Mouse (Mus musculus) MEL (cell line): ENCODE results near the gene Stc2. TPM values are rescaled to one million over a fixed set of nuclear protein-coding genes. Genes with fewer than 3 reads are reported as not detected.

Experiments
- DNase-seq: peaks from one replicate; pipeline ENCODE4 v3.0.0; 2011; ENCODE audit warnings: low read depth, low spot score
- H3K27ac ChIP-seq: 2 replicates; pipeline ENCODE4 v1.5.1; 2012; ENCODE audit warnings: low read depth, mild to moderate bottlenecking, control low read depth, low read length, moderate library complexity; ENCODE audit not compliant: control insufficient read depth
- H3K27me3 ChIP-seq, 2 experiments: fragments of 150-350 bp in 1 of 2; sonication (generic) in 1 of 2; 2 replicates each; pipeline ENCODE4 v1.6.1; 2012; ENCODE audit warnings: low read length in 2 of 2, mild to moderate bottlenecking in 2 of 2, improper control_type of control experiment in 1 of 2, moderate library complexity in 1 of 2; ENCODE audit not compliant: insufficient read depth in 2 of 2, control insufficient read depth in 1 of 2
- H3K36me3 ChIP-seq, 2 experiments: 2 replicates each; pipeline ENCODE4 v1.6.1; 2012 to 2014; ENCODE audit warnings: low read length in 2 of 2, improper control_type of control experiment in 1 of 2, inconsistent platforms in 1 of 2, mild to moderate bottlenecking in 1 of 2; ENCODE audit not compliant: insufficient read depth in 2 of 2, control insufficient read depth in 1 of 2
- H3K4me1 ChIP-seq, 2 experiments: fragments of 150-350 bp in 1 of 2; sonication (generic) in 1 of 2; 2 replicates each; pipeline ENCODE4 v1.6.1; 2012; ENCODE audit warnings: low read length in 2 of 2, improper control_type of control experiment in 1 of 2, mild to moderate bottlenecking in 1 of 2; ENCODE audit not compliant: insufficient read depth in 2 of 2, control insufficient read depth in 1 of 2
- H3K4me3 ChIP-seq, 2 experiments: fragments of 150-350 bp in 1 of 2; sonication (generic) in 1 of 2; 2 replicates each; pipeline ENCODE4 v1.5.1; 2012; ENCODE audit warnings: low read depth in 2 of 2, low read length in 2 of 2, mild to moderate bottlenecking in 2 of 2, moderate library complexity in 2 of 2, control low read depth in 1 of 2, improper control_type of control experiment in 1 of 2; ENCODE audit not compliant: control insufficient read depth in 1 of 2, insufficient read depth in 1 of 2
- H3K79me2 ChIP-seq: 2 replicates; pipeline ENCODE4 v1.6.1; 2012; ENCODE audit warnings: mild to moderate bottlenecking, low read length, moderate library complexity; ENCODE audit not compliant: control insufficient read depth, poor library complexity, insufficient read depth
- H3K9ac ChIP-seq: 2 replicates; pipeline ENCODE4 v1.6.1; 2012; ENCODE audit warnings: low read depth, mild to moderate bottlenecking, control low read depth, low read length, moderate library complexity; ENCODE audit not compliant: control insufficient read depth, poor library complexity, severe bottlenecking
- H3K9me3 ChIP-seq: fragments of 150-350 bp; sonication (generic); replicated peaks from 2 replicates; pipeline ENCODE4 v1.6.1; 2012; ENCODE audit warnings: mild to moderate bottlenecking, low read length, improper control_type of control experiment, moderate library complexity; ENCODE audit not compliant: insufficient read depth
- GATA1 ChIP-seq: IDR thresholded peaks from 2 replicates; pipeline ENCODE4 v1.6.1; 2011; ENCODE audit warnings: low read depth, low read length, improper control_type of control experiment
- HCFC1 ChIP-seq: IDR thresholded peaks from 2 replicates; pipeline ENCODE4 v1.6.1; 2012; ENCODE audit warnings: low read depth, mild to moderate bottlenecking, inconsistent platforms, low read length, improper control_type of control experiment, moderate library complexity
- MAFK ChIP-seq: IDR thresholded peaks from 2 replicates; pipeline ENCODE4 v1.6.1; 2011; ENCODE audit warnings: low read depth, mild to moderate bottlenecking, low read length, improper control_type of control experiment, borderline replicate concordance
- MAX ChIP-seq: IDR thresholded peaks from 2 replicates; pipeline ENCODE4 v1.6.1; 2011; ENCODE audit warnings: low read length, improper control_type of control experiment
- MAZ ChIP-seq: IDR thresholded peaks from 2 replicates; pipeline ENCODE4 v1.6.1; 2012; ENCODE audit warnings: low read depth, mild to moderate bottlenecking, inconsistent platforms, low read length, improper control_type of control experiment
- MXI1 ChIP-seq: IDR thresholded peaks from 2 replicates; pipeline ENCODE4 v1.6.1; 2011; ENCODE audit warnings: mild to moderate bottlenecking, low read depth, low read length, improper control_type of control experiment
- NELFE ChIP-seq: IDR thresholded peaks from 2 replicates; pipeline ENCODE4 v1.6.1; 2011; ENCODE audit warnings: low read depth, low read length, improper control_type of control experiment
- POLR2A ChIP-seq, 2 experiments: IDR thresholded peaks; 2 replicates each; pipeline ENCODE4 v1.6.1; 2011 to 2012; ENCODE audit warnings: low read length in 2 of 2, mild to moderate bottlenecking in 2 of 2, control low read depth in 1 of 2, improper control_type of control experiment in 1 of 2, low read depth in 1 of 2, moderate library complexity in 1 of 2; ENCODE audit not compliant: control insufficient read depth in 1 of 2, insufficient read depth in 1 of 2, poor library complexity in 1 of 2
- RAD21 ChIP-seq: IDR thresholded peaks from 2 replicates; pipeline ENCODE4 v1.6.1; 2011; ENCODE audit warnings: mild to moderate bottlenecking, low read depth, low read length, improper control_type of control experiment
- RCOR1 ChIP-seq: IDR thresholded peaks from 2 replicates; pipeline ENCODE4 v1.6.1; 2012; ENCODE audit warnings: low read depth, mild to moderate bottlenecking, inconsistent platforms, low read length, improper control_type of control experiment
- TAL1 ChIP-seq: IDR thresholded peaks from 2 replicates; pipeline ENCODE4 v1.6.1; 2012; ENCODE audit warnings: mild to moderate bottlenecking, inconsistent platforms, low read length, moderate library complexity, mixed read lengths
- TBP ChIP-seq: IDR thresholded peaks from 2 replicates; pipeline ENCODE4 v1.8.0; 2011; ENCODE audit warnings: low read depth, low read length, improper control_type of control experiment
- UBTF ChIP-seq: IDR thresholded peaks from 2 replicates; pipeline ENCODE4 v1.6.1; 2012; ENCODE audit warnings: low read depth, mild to moderate bottlenecking, inconsistent platforms, low read length, improper control_type of control experiment, moderate library complexity, borderline replicate concordance; ENCODE audit not compliant: insufficient read depth
- USF1 ChIP-seq: IDR thresholded peaks from 2 replicates; pipeline ENCODE4 v1.6.1; 2014; ENCODE audit warnings: low read depth, mild to moderate bottlenecking, inconsistent platforms, low read length, improper control_type of control experiment, moderate library complexity
- USF2 ChIP-seq, 2 experiments: IDR thresholded peaks; 2 replicates each; pipeline ENCODE4 v1.6.1; 2011 to 2012; ENCODE audit warnings: improper control_type of control experiment in 2 of 2, low read length in 2 of 2, borderline replicate concordance in 1 of 2, inconsistent platforms in 1 of 2, low read depth in 1 of 2, mild to moderate bottlenecking in 1 of 2; ENCODE audit not compliant: insufficient read depth in 1 of 2
- ZKSCAN1 ChIP-seq: IDR thresholded peaks from 2 replicates; pipeline ENCODE4 v1.6.1; 2012; ENCODE audit warnings: low read depth, mild to moderate bottlenecking, inconsistent platforms, low read length, improper control_type of control experiment, moderate library complexity
- polyA plus RNA-seq, 2 experiments: library from polyadenylated mRNA; stranded (reverse) in 1 of 2; unstranded in 1 of 2; fragments of >175 nt in 1 of 2; fragments of >200 nt in 1 of 2; gene quantifications; 2 replicates each; pipeline versions ENCODE4 v1.2.1 to v1.2.4; 2012; ENCODE audit warnings: low replicate concordance in 2 of 2, low read depth in 1 of 2; ENCODE audit not compliant: insufficient read length in 2 of 2, insufficient read depth in 1 of 2, missing spikeins in 1 of 2
- total RNA-seq: library from RNA; depleted of rRNA; stranded (reverse); fragments of 300-350 nt; gene quantifications from 2 replicates; pipeline ENCODE4 v1.2.3, GENCODE M21; 2012

Stc2 gene
- total and polyA plus RNA-seq, 3 experiments, result 20.3 to 32.5 TPM; not detected in 1

DNA sequence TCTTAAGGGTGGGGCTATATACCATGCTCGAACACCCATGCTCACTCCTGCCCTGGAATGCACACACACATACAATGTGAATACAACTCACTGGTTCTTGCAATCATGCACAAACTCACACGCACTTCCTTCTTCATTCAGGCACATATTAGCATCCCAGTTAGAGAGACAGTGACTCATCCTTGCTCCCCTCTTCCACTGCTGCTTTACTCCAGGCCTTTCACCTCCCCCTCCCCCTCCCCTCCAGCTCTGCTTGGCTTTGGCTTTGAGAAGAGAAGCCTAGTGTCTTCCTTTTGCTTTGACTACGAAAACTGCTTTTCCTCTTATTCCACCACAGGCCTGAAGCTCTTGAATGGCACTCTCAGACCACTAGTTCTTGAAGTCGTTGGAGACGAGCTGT lies 22.5 kb upstream of the Stc2 start:
- H3K27me3 ChIP-seq, result no peaks in the 10 kb centered on the region
- H3K9ac ChIP-seq, result no peak overlapping the region
- H3K36me3 ChIP-seq, result peaks cover 0 to 10% of the 10 kb centered on the region in 2 experiments; a peak in 2 of 4 replicates
- no peak overlapping the region for H3K27ac ChIP-seq
- no peak for TF ChIP-seq NELFE
- TF ChIP-seq RCOR1, result no peak
- TF ChIP-seq HCFC1, result no peak
- no peak for TF ChIP-seq UBTF
- no peak for TF ChIP-seq MAFK
- TF ChIP-seq USF1, result no peak
- no peak for TF ChIP-seq TBP
- H3K4me3 ChIP-seq, result no peak overlapping the region
- DNase-seq, result no peak
- H3K4me1 ChIP-seq, result peaks cover 11 to 19% of the 10 kb centered on the region in 2 experiments
- H3K79me2 ChIP-seq, result no peaks in the 10 kb centered on the region
- H3K9me3 ChIP-seq, result no peaks in the 10 kb centered on the region

DNA sequence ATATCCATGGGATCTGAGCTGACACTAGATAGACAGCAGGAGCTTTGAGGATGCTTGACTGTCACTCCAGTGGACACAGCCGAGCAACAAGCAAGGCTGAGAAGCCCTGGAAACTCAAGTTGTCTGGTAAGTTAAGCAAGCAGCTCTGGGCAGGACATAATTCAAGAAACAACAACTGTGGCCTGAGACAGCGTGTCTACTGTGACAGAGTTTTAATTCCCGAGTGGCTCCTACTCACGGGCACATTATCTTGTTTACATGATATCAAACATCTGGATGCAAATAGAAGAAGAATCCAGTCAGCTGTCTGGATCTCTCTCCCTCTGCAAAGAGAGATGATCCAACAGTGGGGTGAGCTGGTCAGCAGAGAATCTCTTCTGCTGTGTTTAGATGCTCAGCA lies 19.0 kb upstream of the Stc2 start:
- Histone ChIP-seq H3K36me3 (peaks cover 0 to 7% of the 10 kb centered on the region in 2 experiments; a peak in 2 of 4 replicates), H3K9me3 (no peaks in the 10 kb centered on the region), H3K9ac (no peak overlapping the region), H3K4me1 (peaks cover 2 to 12% of the 10 kb centered on the region in 2 experiments; a peak in 3 of 4 replicates), H3K27ac (no peak overlapping the region), H3K79me2 (no peaks in the 10 kb centered on the region), H3K27me3 (no peaks in the 10 kb centered on the region), H3K4me3 (no peak overlapping the region)
- no peak for DNase-seq
- TF ChIP-seq GATA1, result no peak
- TF ChIP-seq TAL1, result no peak
- no peak for TF ChIP-seq MXI1
- no peak for TF ChIP-seq MAZ
- no peak for TF ChIP-seq MAX
- no peak for TF ChIP-seq ZKSCAN1
- TF ChIP-seq USF2 (IDR thresholded peaks at IDR 0.05; ENCODE audit: borderline replicate concordance in 1 of 2, insufficient read depth in 1 of 2, low read depth in 1 of 2, low read length in 2 of 2), result no peak
- TF ChIP-seq POLR2A (IDR thresholded peaks at IDR 0.05; ENCODE audit: control insufficient read depth in 1 of 2, insufficient read depth in 1 of 2, low read depth in 1 of 2, low read length in 2 of 2, poor library complexity in 1 of 2), result no peak
- no peak for TF ChIP-seq RAD21
- no peak for TF ChIP-seq USF1
